Mouse (Mus musculus): ENCODE data around the gene Ganc. TPM values are rescaled to one million over a fixed set of nuclear protein-coding genes. Genes with fewer than 3 reads are reported as not detected.

Ganc gene
- polyA plus RNA-seq, 1 experiment from 2014 or later: 10.2 TPM

GRCm38 (mm10) chr2:120392406-120392805 is 11.3 kb upstream of the Ganc start:
- Histone ChIP-seq H3K36me3 (ENCODE audit: control insufficient read depth, insufficient read depth, low read length) (peaks cover 33% of the 10 kb centered on the region), H3K4me1 (ENCODE audit: control insufficient read depth, insufficient read depth, low read depth, low read length) (no peaks in the 10 kb centered on the region), H3K4me3 (ENCODE audit: low read length) (no peak overlapping the region), H3K27me3 (replicated peaks; ENCODE audit: control insufficient read depth, insufficient read depth, low read length) (no peaks in the 10 kb centered on the region), H3K27ac (ENCODE audit: low read depth, low read length) (no peak overlapping the region), H3K4me2 (ENCODE audit: low read length) (no peak overlapping the region), H3K9me3 (ENCODE audit: control insufficient read depth, low read length) (no peaks in the 10 kb centered on the region), H3K9ac (ENCODE audit: low read depth, low read length) (no peak overlapping the region)
- no peak for ATAC-seq

DNA sequence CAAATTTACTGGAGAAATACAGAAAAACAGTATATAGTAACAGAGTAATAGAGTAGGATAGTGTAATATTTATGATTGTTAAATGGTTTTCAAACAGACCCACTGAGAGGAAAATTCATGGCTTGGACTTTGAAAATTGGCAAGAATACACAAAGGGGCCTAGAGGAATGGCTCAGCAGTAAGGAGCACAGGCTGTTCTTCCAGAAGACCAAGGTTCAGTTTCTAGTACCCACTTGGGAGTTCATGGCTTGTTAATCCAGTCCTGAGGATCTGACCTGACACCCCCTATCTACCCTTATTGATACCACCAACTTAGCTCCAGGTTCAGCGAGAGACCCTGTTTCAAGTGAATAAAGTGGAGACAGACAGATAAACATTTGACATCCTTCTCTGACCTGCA is 5.7 kb upstream of the Ganc start:
- no peak overlapping the region for H3K9ac ChIP-seq (ENCODE audit: low read depth, low read length)
- H3K27ac ChIP-seq (ENCODE audit: low read depth, low read length): no peak overlapping the region
- no peaks in the 10 kb centered on the region for H3K27me3 ChIP-seq (replicated peaks; ENCODE audit: control insufficient read depth, insufficient read depth, low read length)
- H3K36me3 ChIP-seq (ENCODE audit: control insufficient read depth, insufficient read depth, low read length): peaks cover 12% of the 10 kb centered on the region
- H3K4me2 ChIP-seq (ENCODE audit: low read length): no peak overlapping the region
- H3K4me1 ChIP-seq (ENCODE audit: control insufficient read depth, insufficient read depth, low read depth, low read length): peaks cover 7% of the 10 kb centered on the region
- WGBS: 94% methylated on average over 1 of the region's 1 CpGs
- no peak overlapping the region for H3K4me3 ChIP-seq (ENCODE audit: low read length)
- no peak for ATAC-seq
- no peaks in the 10 kb centered on the region for H3K9me3 ChIP-seq (ENCODE audit: control insufficient read depth, low read length)

GRCm38 (mm10) chr2:120402813-120403212 is 883 bp upstream of the Ganc start:
- Histone ChIP-seq H3K27me3 (replicated peaks; ENCODE audit: control insufficient read depth, insufficient read depth, low read length) (no peaks in the 10 kb centered on the region), H3K4me2 (ENCODE audit: low read length) (peak overlapping the region; percentile 62), H3K4me3 (ENCODE audit: low read length) (peak overlapping the region; percentile 85; the same call in 1 of the 2 replicates), H3K9ac (ENCODE audit: low read depth, low read length) (no peak overlapping the region; the same call in 1 of the 2 replicates), H3K4me1 (ENCODE audit: control insufficient read depth, insufficient read depth, low read depth, low read length) (peaks cover 16% of the 10 kb centered on the region), H3K27ac (ENCODE audit: low read depth, low read length) (no peak overlapping the region), H3K9me3 (ENCODE audit: control insufficient read depth, low read length) (no peaks in the 10 kb centered on the region), H3K36me3 (ENCODE audit: control insufficient read depth, insufficient read depth, low read length) (no peaks in the 10 kb centered on the region)
- WGBS: 63% methylated on average over 3 of the region's 3 CpGs
- ATAC-seq: no peak

DNA sequence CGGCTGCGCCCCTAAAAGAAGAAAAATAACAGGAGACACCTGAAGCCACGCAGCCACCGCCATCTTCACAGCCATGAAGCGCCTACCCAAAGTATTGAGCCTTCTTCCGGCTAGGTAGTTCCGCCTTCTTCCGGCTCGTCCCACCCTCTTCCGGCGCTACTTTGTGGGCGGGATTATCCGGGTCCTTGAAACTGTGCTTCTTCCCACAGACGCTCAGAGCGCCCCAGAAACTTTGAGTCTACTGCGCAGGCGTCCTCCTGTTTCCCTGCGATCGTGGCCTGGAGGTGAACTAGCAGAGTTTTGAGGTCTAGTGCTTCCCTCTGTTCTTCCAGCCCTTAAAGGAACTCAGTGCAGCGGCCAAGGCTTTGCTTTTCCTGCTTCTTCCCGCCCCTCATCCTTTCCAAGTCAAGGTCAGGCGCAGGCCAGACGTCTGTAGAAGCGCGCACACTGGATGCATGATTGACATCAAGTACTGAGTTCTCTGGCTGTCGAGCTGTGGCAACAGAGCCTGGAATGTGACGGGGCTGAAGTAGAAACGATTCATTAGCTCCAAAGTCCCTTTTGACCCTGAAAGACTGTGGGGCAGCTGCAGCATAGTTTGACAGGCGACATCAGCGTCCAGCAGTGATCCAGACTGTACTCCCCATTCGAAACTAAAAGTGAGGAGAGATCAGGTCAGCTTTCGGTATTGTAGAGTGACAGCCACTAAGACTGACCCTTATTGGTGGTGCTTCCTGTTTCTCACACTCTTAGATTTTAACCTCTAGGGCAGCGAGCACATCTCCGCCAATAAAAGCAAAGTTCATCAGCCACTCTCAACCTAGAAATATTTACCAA is 508 bp downstream of the Ganc start, which contains the start of gene Tmem87a:
Gene Tmem87a (minus strand): TSS at position 128 of the 837 bp plus-strand sequence.
- 1% methylated on average over 34 of the region's 34 CpGs for WGBS

GRCm38 (mm10) chr2:120404823-120405765 is 1.4 kb downstream of the Ganc start:
- no peaks in the 10 kb centered on the region for H3K27me3 ChIP-seq (replicated peaks; ENCODE audit: control insufficient read depth, insufficient read depth, low read length)
- H3K4me2 ChIP-seq (ENCODE audit: low read length): peak overlapping the region; percentile 66
- H3K9me3 ChIP-seq (ENCODE audit: control insufficient read depth, low read length): no peaks in the 10 kb centered on the region
- H3K4me1 ChIP-seq (ENCODE audit: control insufficient read depth, insufficient read depth, low read depth, low read length): peaks cover 16% of the 10 kb centered on the region
- ATAC-seq: no peak
- peak overlapping the region; percentile 85 for H3K4me3 ChIP-seq (ENCODE audit: low read length)
- H3K9ac ChIP-seq (ENCODE audit: low read depth, low read length): peak overlapping the region; percentile 61
- WGBS: 39% methylated on average over 14 of the region's 14 CpGs
- peak overlapping the region; percentile 81 for H3K27ac ChIP-seq (ENCODE audit: low read depth, low read length)
- no peaks in the 10 kb centered on the region for H3K36me3 ChIP-seq (ENCODE audit: control insufficient read depth, insufficient read depth, low read length)

More for the DNA sequence above, 508 bp downstream of the Ganc start, which contains the start of gene Tmem87a:
- no peaks in the 10 kb centered on the region for H3K27me3 ChIP-seq (replicated peaks; ENCODE audit: control insufficient read depth, insufficient read depth, low read length)
- H3K9ac ChIP-seq (ENCODE audit: low read depth, low read length): peak within 1 kb of the TSS; percentile 79
- H3K36me3 ChIP-seq (ENCODE audit: control insufficient read depth, insufficient read depth, low read length): no peaks in the 10 kb centered on the region
- peak; percentile 100 for ATAC-seq
- H3K27ac ChIP-seq (ENCODE audit: low read depth, low read length): peak within 1 kb of the TSS; percentile 82
- peak within 1 kb of the TSS; percentile 66 for H3K4me2 ChIP-seq (ENCODE audit: low read length)
- H3K4me3 ChIP-seq (ENCODE audit: low read length): peak within 1 kb of the TSS; percentile 85
- peaks cover 16% of the 10 kb centered on the region for H3K4me1 ChIP-seq (ENCODE audit: control insufficient read depth, insufficient read depth, low read depth, low read length)
- H3K9me3 ChIP-seq (ENCODE audit: control insufficient read depth, low read length): no peaks in the 10 kb centered on the region

- 94% methylated on average over 3 of the region's 3 CpGs for WGBS
- H3K4me1 ChIP-seq (ENCODE audit: control insufficient read depth, insufficient read depth, low read depth, low read length): no peaks in the 10 kb centered on the region
- H3K9ac ChIP-seq (ENCODE audit: low read depth, low read length): no peak overlapping the region
- ATAC-seq: no peak
- H3K36me3 ChIP-seq (ENCODE audit: control insufficient read depth, insufficient read depth, low read length): peaks cover 3% of the 10 kb centered on the region; the same call in 1 of the 2 replicates
- H3K4me3 ChIP-seq (ENCODE audit: low read length): no peak overlapping the region
- no peaks in the 10 kb centered on the region for H3K27me3 ChIP-seq (replicated peaks; ENCODE audit: control insufficient read depth, insufficient read depth, low read length)
- no peak overlapping the region for H3K4me2 ChIP-seq (ENCODE audit: low read length)
- H3K27ac ChIP-seq (ENCODE audit: low read depth, low read length): no peak overlapping the region
- H3K9me3 ChIP-seq (ENCODE audit: control insufficient read depth, low read length): no peaks in the 10 kb centered on the region
Observed at GRCm38 (mm10) chr2:120411096-120411628, 7.5 kb downstream of the Ganc start.

DNA sequence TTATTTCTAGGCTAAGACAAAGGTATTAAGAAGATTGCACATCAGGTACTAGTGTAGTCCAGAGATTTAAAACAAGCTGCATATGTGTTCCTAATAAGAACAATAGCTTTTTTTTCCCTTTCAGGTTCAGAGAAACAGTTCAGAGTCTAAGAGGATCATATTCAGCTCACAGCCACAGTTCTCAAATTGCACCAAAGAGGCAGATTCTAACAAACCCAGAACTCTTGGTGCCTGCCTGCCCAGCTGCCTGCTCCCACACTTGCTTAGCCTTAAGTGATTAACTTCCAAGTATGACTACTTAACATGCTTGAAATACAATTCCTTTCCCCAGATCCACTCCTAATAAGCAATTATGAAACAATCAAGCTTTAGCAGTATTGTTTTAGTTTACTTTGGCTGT is 10.4 kb downstream of the Ganc start:
- H3K4me2 ChIP-seq (ENCODE audit: low read length): no peak overlapping the region
- H3K4me1 ChIP-seq (ENCODE audit: control insufficient read depth, insufficient read depth, low read depth, low read length): no peaks in the 10 kb centered on the region
- H3K9ac ChIP-seq (ENCODE audit: low read depth, low read length): no peak overlapping the region
- H3K27me3 ChIP-seq (replicated peaks; ENCODE audit: control insufficient read depth, insufficient read depth, low read length): no peaks in the 10 kb centered on the region
- no peak overlapping the region for H3K27ac ChIP-seq (ENCODE audit: low read depth, low read length)
- H3K36me3 ChIP-seq (ENCODE audit: control insufficient read depth, insufficient read depth, low read length): peaks cover 3% of the 10 kb centered on the region; the same call in 1 of the 2 replicates
- no peak for ATAC-seq
- no peak overlapping the region for H3K4me3 ChIP-seq (ENCODE audit: low read length)
- no peaks in the 10 kb centered on the region for H3K9me3 ChIP-seq (ENCODE audit: control insufficient read depth, low read length)

DNA sequence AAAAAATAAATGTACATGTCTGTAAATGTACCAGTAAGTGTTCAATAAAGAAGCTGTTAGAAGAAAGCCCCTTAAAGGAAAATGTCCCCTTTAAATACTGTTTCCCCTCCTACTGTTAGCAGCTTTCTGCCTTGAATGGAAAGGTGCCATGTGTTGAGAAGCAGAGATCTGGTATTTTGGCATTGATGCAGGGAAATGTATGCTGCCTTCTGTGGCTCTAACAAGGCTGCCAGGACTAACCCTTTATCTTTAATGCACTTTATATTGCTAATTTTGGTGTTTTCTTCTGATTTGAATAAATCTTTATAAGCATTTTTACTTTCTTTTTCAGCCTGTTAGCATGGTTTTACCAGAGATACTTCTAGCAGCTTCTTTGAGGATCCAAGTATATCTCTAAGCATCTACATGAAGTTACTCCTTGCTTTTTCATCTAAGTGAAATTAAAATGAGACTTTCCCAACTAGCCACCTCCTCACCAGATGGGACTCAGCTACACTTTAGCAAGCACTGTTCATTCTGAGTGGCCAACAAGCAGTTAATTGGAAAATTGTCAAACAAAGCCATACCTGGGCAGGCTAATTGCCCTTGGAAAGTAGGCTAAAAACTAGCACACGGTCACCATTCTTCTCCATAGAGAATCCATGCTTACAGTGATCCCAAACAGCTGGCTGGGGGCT is 11.2 kb downstream of the Ganc start:
- no peaks in the 10 kb centered on the region for H3K9me3 ChIP-seq (ENCODE audit: control insufficient read depth, low read length)
- no peak overlapping the region for H3K9ac ChIP-seq (ENCODE audit: low read depth, low read length)
- H3K27me3 ChIP-seq (replicated peaks; ENCODE audit: control insufficient read depth, insufficient read depth, low read length): no peaks in the 10 kb centered on the region
- peaks cover 3% of the 10 kb centered on the region; the same call in 1 of the 2 replicates for H3K36me3 ChIP-seq (ENCODE audit: control insufficient read depth, insufficient read depth, low read length)
- no peak for ATAC-seq
- no peak overlapping the region for H3K27ac ChIP-seq (ENCODE audit: low read depth, low read length)
- H3K4me3 ChIP-seq (ENCODE audit: low read length): no peak overlapping the region
- 62% methylated on average over 1 of the region's 1 CpGs for WGBS
- no peak overlapping the region for H3K4me2 ChIP-seq (ENCODE audit: low read length)
- no peaks in the 10 kb centered on the region for H3K4me1 ChIP-seq (ENCODE audit: control insufficient read depth, insufficient read depth, low read depth, low read length)
